Mouse (Mus musculus) kidney, postnatal 25 days (tissue): ENCODE measurements at regions not wholly inside any gene's neighbourhood (a gene's known extent, or its start where the extent isn't known, plus 50 kb on each side); places are given as distances from the start of the nearest gene placed in this dataset.

Experiments
- DNase-seq, 2 experiments: peaks; one replicate each; pipeline ENCODE4 v3.0.0; 2021; ENCODE audit warnings: mixed read lengths in 2 of 2

GRCm38 (mm10) chr14:39682306-39683000, 209.6 kb upstream of the Nrg3 start:
- DNase-seq = peak; percentile 17 to 51

- DNase-seq = no peak
Measured at GRCm38 (mm10) chr14:39678228-39678627, 205.3 kb upstream of the Nrg3 start.

- no peak for DNase-seq
Measured at GRCm38 (mm10) chr14:39677556-39677955, 204.7 kb upstream of the Nrg3 start.

- no peak for DNase-seq
Measured at GRCm38 (mm10) chr14:39638776-39639175, 165.9 kb upstream of the Nrg3 start.
